Mouse (Mus musculus): ENCODE data around the gene 4930402H24Rik. TPM values are rescaled to one million over a fixed set of nuclear protein-coding genes. Genes with fewer than 3 reads are reported as not detected.
A peak's percentile ranks its signal among the peaks of the same experiment; 100 is the strongest.
"Not testable (repeated sequence)": the region's sequence is repeated elsewhere in the genome, so short reads cannot be mapped to it uniquely, and the experiment has no call there.

The 4930402H24Rik gene
- total RNA-seq, 2 experiments from 2014 or later: 7.5 to 22.4 TPM

- no peak for ATAC-seq (replicated peaks; ENCODE audit: low FRiP score, low TSS enrichment, poor library complexity, severe bottlenecking)
Measured at GRCm38 (mm10) chr2:130870916-130871315, 35.3 kb downstream of the 4930402H24Rik start.

- ATAC-seq (replicated peaks; ENCODE audit: low FRiP score, low TSS enrichment, poor library complexity, severe bottlenecking): no peak
Measured at GRCm38 (mm10) chr2:130862091-130862490, 44.1 kb downstream of the 4930402H24Rik start.

DNA sequence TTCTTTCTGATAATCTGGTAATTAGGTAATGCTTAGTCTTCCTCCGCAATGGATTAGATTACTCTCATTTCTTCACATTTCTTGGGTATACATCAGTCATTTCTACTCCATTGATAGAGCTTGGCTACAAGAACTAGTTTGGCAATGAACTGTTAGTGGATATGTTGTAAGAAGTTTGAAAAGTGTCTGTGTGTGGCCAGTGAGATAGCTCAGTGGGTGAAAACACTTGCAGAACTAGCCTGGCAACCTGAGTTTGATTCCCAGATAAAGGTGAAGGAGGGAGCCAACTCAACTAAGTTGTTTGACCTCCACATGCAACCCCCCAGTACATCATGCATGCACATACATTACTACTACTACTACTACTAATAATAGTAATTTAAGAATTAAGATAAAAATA, 53.2 kb downstream of the 4930402H24Rik start:
- no peak for ATAC-seq (replicated peaks; ENCODE audit: low FRiP score, low TSS enrichment, poor library complexity, severe bottlenecking)

DNA sequence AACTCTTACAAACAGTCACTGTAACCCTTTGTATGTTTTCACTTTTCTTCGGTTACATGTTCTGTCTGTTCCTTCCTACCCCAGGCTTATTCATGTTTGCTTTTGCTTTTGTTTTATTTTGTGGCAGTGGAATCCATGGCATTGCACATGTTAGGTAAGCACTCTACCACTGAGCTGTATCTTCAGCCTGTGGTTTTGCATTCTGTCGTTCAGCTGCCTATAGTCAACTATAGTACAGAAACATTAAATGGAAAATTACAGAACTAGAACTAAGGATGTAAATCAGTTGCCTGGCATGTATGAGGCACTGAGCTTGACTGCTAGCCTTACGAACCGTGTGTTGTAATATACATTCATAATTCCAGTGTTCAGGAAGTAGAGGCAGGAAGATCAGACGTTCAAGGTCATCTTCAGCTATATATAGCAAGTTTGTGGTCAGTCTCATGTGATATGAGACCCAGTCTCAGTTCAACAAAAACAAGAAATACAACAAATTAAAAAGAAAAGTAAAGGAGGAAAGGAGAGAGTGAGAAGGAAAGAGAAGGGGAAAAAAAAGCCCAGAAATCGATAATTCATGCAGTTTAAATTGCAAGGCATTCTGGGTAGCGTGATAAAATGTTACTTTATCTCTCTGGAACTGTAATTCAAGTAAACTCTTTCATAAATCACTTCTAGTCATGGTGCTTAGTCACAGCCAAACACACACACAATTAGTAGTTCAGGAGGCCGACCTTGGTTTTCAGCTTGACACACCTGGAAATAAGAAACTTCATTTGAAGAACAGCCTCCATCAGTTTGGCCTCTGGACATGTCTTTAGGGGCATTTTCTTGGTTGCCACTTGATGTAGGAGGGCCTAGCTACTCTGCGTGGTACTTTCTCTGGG, 54.6 kb downstream of the 4930402H24Rik start:
- no peak for ATAC-seq (replicated peaks; ENCODE audit: low FRiP score, low TSS enrichment, poor library complexity, severe bottlenecking)

DNA sequence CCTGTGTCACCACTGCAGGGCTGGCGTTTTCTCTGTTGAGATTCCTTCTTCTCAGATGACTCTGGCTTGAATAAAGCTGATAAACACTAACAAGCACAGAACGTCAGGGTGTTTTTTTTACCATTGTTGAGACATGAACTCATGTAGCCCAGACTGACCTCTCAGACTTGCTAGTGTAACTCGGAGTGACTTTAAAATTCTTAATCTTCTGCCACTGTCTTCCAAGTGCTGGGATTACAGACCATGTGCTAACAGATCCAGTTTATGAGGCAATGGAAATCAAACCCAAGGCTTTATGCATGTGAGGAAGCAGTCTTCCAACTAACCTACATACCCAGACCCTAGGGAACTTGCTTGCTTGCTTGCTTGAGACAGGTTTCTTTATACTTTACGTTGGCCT, 56.5 kb downstream of the 4930402H24Rik start:
- no peak for ATAC-seq (replicated peaks; ENCODE audit: low FRiP score, low TSS enrichment, poor library complexity, severe bottlenecking)

DNA sequence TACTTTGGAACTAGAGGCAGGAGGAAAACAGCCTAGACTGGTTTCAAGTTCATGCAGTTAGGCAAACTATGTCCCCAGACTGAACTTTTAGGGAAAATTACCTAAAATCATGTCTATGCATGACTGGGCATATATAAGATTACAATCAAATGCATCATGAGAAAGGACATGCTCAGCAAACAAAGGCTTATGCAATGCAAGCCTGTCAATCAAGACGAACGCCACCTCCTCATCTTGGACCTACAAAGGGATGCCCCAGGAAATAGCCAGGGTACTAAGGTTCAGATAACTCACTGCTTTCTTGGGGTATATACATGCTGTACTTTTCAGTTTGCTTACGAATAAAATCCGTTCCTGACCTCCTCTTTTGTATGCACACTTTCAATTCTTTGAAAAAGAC, 57.9 kb downstream of the 4930402H24Rik start:
- ATAC-seq (replicated peaks; ENCODE audit: low FRiP score, low TSS enrichment, poor library complexity, severe bottlenecking): no peak

DNA sequence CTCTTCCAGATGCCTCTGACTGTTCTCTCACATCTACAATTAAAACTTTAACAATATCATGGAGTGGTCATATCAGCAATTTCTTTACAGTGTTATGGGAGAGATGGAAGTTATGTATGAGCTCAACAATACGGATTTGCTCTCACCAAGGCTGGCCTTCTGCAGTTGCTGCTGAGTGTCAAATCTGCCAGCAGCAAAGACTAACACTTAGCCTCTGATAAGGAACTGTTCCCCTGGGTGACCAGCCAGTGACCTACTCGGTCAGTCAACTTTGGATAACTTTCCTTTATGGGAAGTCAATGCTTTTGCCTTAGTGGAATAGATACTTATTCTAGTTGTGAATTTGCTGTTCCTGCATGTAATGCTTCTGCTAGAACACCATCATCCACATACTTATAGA, 62.6 kb downstream of the 4930402H24Rik start:
- no peak for ATAC-seq (replicated peaks; ENCODE audit: low FRiP score, low TSS enrichment, poor library complexity, severe bottlenecking)

- peak; percentile 65 for ATAC-seq (replicated peaks; ENCODE audit: low FRiP score, low TSS enrichment, poor library complexity, severe bottlenecking)
Measured at GRCm38 (mm10) chr2:130840846-130841245, 65.4 kb downstream of the 4930402H24Rik start.

GRCm38 (mm10) chr2:130839874-130840661, 66.1 kb downstream of the 4930402H24Rik start:
- peak; percentile 85 for ATAC-seq (replicated peaks; ENCODE audit: low FRiP score, low TSS enrichment, poor library complexity, severe bottlenecking)

DNA sequence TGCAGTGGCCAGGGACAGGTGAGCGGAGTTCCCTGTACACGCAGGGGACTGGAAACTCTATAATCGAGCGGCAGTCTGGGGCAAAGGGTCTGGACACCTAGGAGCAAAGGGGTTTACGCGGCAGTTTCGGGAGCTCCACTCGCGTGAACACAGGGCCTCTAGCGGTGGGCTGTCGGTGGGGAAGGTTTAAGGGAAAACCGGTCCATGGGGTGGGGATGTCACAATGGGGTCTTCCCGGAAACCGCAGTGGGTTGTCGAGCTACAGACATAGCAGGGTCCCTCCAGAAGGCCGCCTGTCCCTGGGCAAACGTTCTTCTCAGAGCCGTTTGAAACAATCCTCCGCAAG, 66.7 kb downstream of the 4930402H24Rik start:
- ATAC-seq (replicated peaks; ENCODE audit: low FRiP score, low TSS enrichment, poor library complexity, severe bottlenecking): peak; percentile 50

DNA sequence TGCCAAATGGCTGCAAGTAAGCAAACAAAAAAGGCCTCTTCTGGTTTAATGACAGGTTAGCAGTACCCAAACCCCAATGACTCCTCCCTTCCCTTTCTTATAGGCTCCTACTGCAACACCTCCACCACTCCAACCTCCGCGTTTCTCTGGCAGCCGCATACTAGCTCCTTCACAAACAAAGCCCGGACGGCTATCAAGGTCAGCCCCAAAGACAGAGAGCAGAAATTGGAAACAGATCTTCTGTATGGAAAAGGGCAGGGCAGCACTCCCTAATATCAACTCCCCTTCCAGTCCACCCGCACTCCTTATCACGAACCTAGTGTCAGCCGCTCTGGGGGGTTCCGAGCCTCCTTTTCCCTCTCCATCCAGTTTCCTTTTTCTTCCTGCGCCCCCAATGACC, 67.1 kb downstream of the 4930402H24Rik start:
- peak; percentile 62 for ATAC-seq (replicated peaks; ENCODE audit: low FRiP score, low TSS enrichment, poor library complexity, severe bottlenecking)

- ATAC-seq (replicated peaks; ENCODE audit: low FRiP score, low TSS enrichment, poor library complexity, severe bottlenecking): no peak
Measured at GRCm38 (mm10) chr2:130838131-130838530, 68.1 kb downstream of the 4930402H24Rik start.

GRCm38 (mm10) chr2:130833699-130834098, 72.5 kb downstream of the 4930402H24Rik start:
- no peak for ATAC-seq (replicated peaks; ENCODE audit: low FRiP score, low TSS enrichment, poor library complexity, severe bottlenecking)

DNA sequence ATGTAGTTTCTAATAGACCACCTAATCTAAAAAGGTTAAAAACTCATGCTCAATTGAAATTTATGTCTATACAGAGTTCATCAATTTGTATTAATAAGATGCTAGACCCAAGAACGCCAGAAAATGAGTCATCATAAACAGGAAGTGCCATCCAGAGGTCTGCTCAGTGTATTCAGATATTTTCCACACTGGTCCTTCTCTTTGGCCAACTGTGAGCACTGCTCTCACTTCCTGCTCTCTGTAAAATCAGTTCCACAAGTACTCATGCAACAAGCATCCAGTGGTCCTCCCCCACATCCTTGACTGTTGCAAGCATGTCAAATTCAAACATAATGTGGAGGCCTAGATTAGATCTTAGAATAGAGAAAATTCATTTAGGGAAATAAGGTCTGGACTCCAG, 73.6 kb downstream of the 4930402H24Rik start:
- no peak for ATAC-seq (replicated peaks; ENCODE audit: low FRiP score, low TSS enrichment, poor library complexity, severe bottlenecking)

- ATAC-seq (replicated peaks; ENCODE audit: low FRiP score, low TSS enrichment, poor library complexity, severe bottlenecking): 0 out of 2 replicates have a peak, but pooled peaks have one; percentile 55
Measured at GRCm38 (mm10) chr2:130832012-130832411, 74.2 kb downstream of the 4930402H24Rik start.

DNA sequence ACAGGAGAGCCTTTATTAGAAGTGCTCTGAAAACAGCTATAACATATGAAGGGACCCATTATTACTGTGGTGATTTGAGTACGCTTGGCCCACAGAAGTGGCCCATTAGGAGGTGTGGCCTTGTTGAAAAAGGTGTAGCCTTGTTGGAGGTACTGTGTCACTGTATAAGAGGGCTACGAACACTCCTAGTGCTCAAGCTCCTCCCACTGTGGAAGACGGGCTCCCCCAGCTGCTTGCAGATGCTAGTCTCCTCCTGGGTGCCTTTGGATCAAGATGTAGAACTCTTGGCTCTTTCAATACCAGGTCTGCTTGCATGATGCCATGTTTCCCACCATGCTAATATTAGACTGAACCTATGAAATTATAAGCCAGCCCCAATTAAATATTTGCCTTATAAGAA, 76.0 kb downstream of the 4930402H24Rik start:
- ATAC-seq (replicated peaks; ENCODE audit: low FRiP score, low TSS enrichment, poor library complexity, severe bottlenecking): no peak

- ATAC-seq (replicated peaks; ENCODE audit: low FRiP score, low TSS enrichment, poor library complexity, severe bottlenecking): no peak
Measured at GRCm38 (mm10) chr2:130829496-130829895, 76.7 kb downstream of the 4930402H24Rik start.

DNA sequence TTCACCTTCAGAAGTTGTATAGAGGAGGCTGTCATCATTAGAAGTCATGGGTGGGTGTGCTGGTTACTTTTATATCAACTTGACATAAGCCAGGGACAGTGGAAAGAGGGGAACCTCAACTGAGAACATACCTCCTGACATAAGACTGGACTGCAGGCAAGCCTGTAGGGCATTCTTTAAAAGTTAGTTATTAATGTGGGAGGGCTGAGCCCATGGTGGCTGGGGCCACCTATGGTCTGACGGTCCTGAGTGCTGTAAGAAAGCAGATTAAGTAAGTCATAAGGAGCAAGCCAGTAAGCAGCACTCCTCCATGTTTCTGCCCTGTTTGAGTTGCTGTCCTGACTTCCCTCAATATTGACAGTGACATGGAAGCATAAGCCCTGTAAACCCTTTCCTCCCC, 77.5 kb downstream of the 4930402H24Rik start:
- no peak for ATAC-seq (replicated peaks; ENCODE audit: low FRiP score, low TSS enrichment, poor library complexity, severe bottlenecking)

DNA sequence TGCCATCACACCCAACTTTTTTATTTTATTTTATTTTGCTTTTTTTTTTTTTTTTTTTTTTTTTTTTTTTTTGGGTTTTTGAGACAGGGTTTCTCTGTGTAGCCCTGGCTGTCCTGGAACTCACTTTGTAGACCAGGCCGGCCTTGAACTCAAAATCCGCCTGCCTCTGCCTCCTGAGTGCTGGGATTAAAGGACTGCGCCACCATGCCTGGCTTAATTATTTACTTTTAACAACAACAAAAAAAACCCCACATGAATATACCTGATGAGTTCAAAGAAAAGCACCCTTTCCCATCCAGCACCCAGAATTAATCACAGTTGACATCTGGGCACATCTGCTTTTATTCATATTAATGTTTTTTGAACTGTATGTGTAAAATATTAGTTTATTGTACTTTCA, 78.1 kb downstream of the 4930402H24Rik start:
- not testable (repeated sequence) for ATAC-seq (replicated peaks; ENCODE audit: low FRiP score, low TSS enrichment, poor library complexity, severe bottlenecking)

GRCm38 (mm10) chr2:130827410-130827809, 78.8 kb downstream of the 4930402H24Rik start:
- no peak for ATAC-seq (replicated peaks; ENCODE audit: low FRiP score, low TSS enrichment, poor library complexity, severe bottlenecking)

Measured in megakaryocyte-erythroid progenitor cell, adult 5-6 weeks (primary cell).